Mouse (Mus musculus) midbrain, embryonic 14.5 days (tissue): ENCODE data around the gene Slc45a1. TPM values are rescaled to one million over a fixed set of nuclear protein-coding genes. Genes with fewer than 3 reads are reported as not detected.

Experiments
- ATAC-seq: fragments of 200-750 bp; cut with Nextera tagmentation; 2 replicates; pipeline ENCODE4 v1.8.0; 2017; ENCODE audit warnings: moderate number of reproducible peaks, moderate library complexity; ENCODE audit not compliant: low FRiP score, low TSS enrichment
- DNase-seq: peaks from one replicate; pipeline ENCODE4 v3.0.0-alpha.2; 2015
- H3K27ac ChIP-seq: fragments of 300-500 bp; sonication (generic); replicated peaks from 2 replicates; pipeline ENCODE4 v1.5.1; 2014; ENCODE audit warnings: mild to moderate bottlenecking, low read depth, low read length, moderate library complexity
- H3K27me3 ChIP-seq: fragments of 300-500 bp; sonication (generic); 2 replicates; pipeline ENCODE4 v1.6.1; 2014; ENCODE audit warnings: low read length, control low read depth, mixed read lengths; ENCODE audit not compliant: control insufficient read depth, insufficient read depth
- H3K36me3 ChIP-seq: fragments of 300-500 bp; sonication (generic); 2 replicates; pipeline ENCODE4 v1.6.1; 2014; ENCODE audit warnings: low read length, control low read depth; ENCODE audit not compliant: control insufficient read depth, insufficient read depth
- H3K4me1 ChIP-seq: fragments of 300-500 bp; sonication (generic); 2 replicates; pipeline ENCODE4 v1.6.1; 2014; ENCODE audit warnings: mild to moderate bottlenecking, antibody characterized with exemption, low read length, control low read depth; ENCODE audit not compliant: control insufficient read depth, insufficient read depth
- H3K4me2 ChIP-seq: fragments of 300-500 bp; sonication (generic); 2 replicates; pipeline ENCODE4 v1.6.1; 2014; ENCODE audit warnings: mild to moderate bottlenecking, low read length, moderate library complexity
- H3K4me3 ChIP-seq: fragments of 300-500 bp; sonication (generic); replicated peaks from 2 replicates; pipeline ENCODE4 v1.5.1; 2014; ENCODE audit warnings: low read depth, low read length
- H3K9ac ChIP-seq: fragments of 300-500 bp; sonication (generic); replicated peaks from 2 replicates; pipeline ENCODE4 v1.6.1; 2014; ENCODE audit warnings: mild to moderate bottlenecking, low read length, moderate library complexity
- H3K9me3 ChIP-seq: fragments of 300-500 bp; sonication (generic); 2 replicates; pipeline ENCODE4 v1.6.1; 2016; ENCODE audit warnings: low read length, control low read depth, mixed read lengths; ENCODE audit not compliant: control insufficient read depth
- WGBS: fragments of 180-500 bp; shearing (Covaris S2); extraction: QIAGEN DNeasy Blood & Tissue Kit; methylation state at CpG from one replicate; pipeline ENCODE4 v1.1.7; 2014; 5-methylcytosine and 5-hydroxymethylcytosine counted together
- polyA plus RNA-seq: library from polyadenylated mRNA; unstranded; fragments of >200 nt; fragmentation: Nextera tagmentation; extraction: Ambion mirVana; gene quantifications from 2 replicates; pipeline ENCODE4 v1.2.1, GENCODE M21; 2014

Gene Slc45a1
- polyA plus RNA-seq: 28.0 and 29.3 TPM in 2 replicates

DNA sequence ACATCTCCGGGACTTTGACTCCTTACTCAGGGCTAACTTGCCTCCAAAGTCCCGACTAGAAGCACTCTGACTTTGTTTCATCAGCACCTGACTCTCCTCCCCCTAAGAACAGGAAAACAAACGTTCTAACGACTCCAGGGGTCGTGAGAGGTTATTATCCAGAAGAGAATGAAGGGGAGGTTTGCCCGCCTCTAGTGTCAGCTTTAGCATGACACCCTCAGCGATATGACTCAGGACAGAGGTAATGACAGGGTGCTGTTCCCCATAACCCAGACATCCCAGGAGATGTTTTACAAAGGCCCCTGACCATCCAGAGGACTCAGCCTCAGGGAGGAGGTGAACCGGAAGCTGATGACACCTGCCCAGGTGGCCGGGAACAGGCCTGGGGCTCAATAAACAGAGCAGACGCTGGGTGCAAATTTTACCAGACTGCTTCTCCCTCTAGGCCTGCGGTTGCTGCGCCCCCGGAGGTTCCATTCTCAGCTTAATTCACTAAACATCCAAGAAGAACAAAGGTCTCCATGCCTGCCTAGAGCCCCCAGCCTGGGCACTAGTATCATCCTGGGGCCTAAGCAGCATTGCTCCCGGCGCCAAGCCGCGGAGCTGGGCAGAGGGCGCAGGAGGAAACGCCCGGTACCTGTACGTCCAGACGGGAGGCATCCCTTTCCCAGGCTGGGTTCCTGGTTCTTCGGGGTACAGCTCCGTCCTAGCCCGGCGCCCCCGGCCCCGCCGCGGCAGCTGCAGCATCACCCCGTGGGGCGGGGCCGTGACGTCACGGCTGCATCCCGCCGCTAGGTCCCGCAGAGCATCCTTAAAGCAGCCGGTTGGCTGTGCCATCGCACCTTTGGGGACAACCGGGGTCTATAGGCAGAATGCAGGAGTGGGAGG lies at the start of gene Slc45a1:
Slc45a1 (minus strand) TSS at position 785 of the 888 bp plus-strand sequence.
- peak within 1 kb of the TSS; percentile 67 for H3K4me2 ChIP-seq
- peak; percentile 71 for ATAC-seq
- DNase-seq: peak; percentile 87
- H3K27me3 ChIP-seq: 0 out of 2 replicates have a peak, but pooled peaks cover 3% of the 10 kb centered on the region
- peak within 1 kb of the TSS; percentile 50 for H3K4me3 ChIP-seq
- peak within 1 kb of the TSS; percentile 80 for H3K9ac ChIP-seq
- 6% methylated on average over 41 of the region's 41 CpGs for WGBS
- H3K27ac ChIP-seq: 0 out of 2 replicates have a peak within 1 kb of the TSS, but pooled peaks have one; percentile 10
- no peaks in the 10 kb centered on the region for H3K36me3 ChIP-seq
- H3K9me3 ChIP-seq: no peaks in the 10 kb centered on the region
- H3K4me1 ChIP-seq: 0 out of 2 replicates have a peak, but pooled peaks cover 4% of the 10 kb centered on the region

- H3K36me3 ChIP-seq: no peaks in the 10 kb centered on the region
- no peak overlapping the region for H3K4me2 ChIP-seq
- no peak for DNase-seq
- H3K4me1 ChIP-seq: no peaks in the 10 kb centered on the region
- no peak overlapping the region for H3K9ac ChIP-seq
- 95% methylated on average over 9 of the region's 9 CpGs for WGBS
- ATAC-seq: no peak
- no peaks in the 10 kb centered on the region for H3K9me3 ChIP-seq
- no peak overlapping the region for H3K27ac ChIP-seq
- no peak overlapping the region for H3K4me3 ChIP-seq
- no peaks in the 10 kb centered on the region for H3K27me3 ChIP-seq
Measured at GRCm38 (mm10) chr4:150700849-150701248, 48.9 kb upstream of the Slc45a1 start.

DNA sequence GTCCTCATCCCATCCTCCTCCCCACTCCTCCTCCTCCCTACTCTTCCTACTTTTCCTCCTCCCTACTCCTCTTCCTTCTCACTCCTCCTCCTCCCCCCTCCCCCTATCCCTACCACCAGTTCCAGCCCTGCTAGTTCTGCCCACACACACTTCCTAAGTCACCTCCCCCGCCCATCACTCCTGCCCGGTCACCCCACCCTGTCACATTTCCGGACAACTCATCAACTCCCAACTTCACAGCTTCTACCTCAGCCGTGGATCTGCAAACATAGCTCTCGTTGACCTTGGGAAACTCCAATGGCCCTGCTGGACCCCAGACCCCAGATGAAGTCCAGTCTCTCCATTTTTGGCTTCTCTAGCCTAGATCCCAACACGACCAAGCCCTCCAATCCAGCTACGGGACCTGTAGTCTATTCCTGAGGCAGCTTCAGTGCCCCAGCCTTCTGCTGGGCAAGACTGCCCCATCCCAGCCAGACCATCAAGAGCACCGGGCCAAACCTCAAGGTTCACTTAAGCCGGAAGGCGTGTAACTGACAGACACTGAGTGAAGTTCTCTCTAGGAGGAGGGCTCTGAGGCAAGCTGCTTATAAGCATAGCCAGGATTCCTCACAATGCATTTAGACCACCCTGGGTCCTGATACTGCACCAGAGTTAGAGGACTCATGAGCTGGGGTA lies 42.6 kb upstream of the Slc45a1 start:
- H3K4me2 ChIP-seq: no peak overlapping the region

DNA sequence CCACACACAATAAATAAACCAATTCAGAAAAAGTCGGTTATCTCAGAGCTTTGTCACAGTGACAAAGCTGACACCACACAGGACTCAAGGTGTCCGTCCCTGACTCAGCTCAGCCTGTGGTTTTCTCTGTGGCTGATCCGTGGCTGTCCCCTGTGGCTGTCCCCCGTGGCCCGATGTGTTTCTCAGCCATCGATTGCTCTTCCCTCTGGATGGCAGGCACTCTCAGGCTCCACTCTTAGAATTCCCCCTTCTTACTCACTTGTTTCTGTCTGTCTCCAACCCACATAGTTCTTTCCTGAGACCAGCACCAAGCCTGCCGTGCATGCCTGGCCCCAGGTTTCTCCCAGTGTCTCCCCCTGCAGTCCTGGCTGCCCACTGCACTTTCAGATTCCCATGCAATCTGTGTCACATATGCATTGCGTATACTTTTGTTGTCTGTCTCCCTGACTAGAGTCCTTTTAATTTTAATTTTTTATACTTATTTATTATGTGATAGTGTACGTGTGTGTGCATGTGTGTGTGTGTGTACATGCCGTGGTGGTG lies 41.0 kb upstream of the Slc45a1 start:
- ATAC-seq (no peak), DNase-seq (no peak)
- Histone ChIP-seq H3K27me3 (no peaks in the 10 kb centered on the region), H3K27ac (no peak overlapping the region), H3K4me1 (no peaks in the 10 kb centered on the region), H3K36me3 (no peaks in the 10 kb centered on the region), H3K9ac (no peak overlapping the region), H3K9me3 (no peaks in the 10 kb centered on the region), H3K4me3 (no peak overlapping the region), H3K4me2 (no peak overlapping the region)
- WGBS: 73% methylated on average over 10 of the region's 10 CpGs

More for the DNA sequence above, 42.6 kb upstream of the Slc45a1 start:
- no peaks in the 10 kb centered on the region for H3K36me3 ChIP-seq
- 86% methylated on average over 10 of the region's 10 CpGs for WGBS
- H3K9me3 ChIP-seq: no peaks in the 10 kb centered on the region
- no peaks in the 10 kb centered on the region for H3K4me1 ChIP-seq
- no peak overlapping the region for H3K4me3 ChIP-seq
- DNase-seq (no peak), ATAC-seq (no peak)
- H3K27me3 ChIP-seq: no peaks in the 10 kb centered on the region
- H3K27ac ChIP-seq: no peak overlapping the region
- no peak overlapping the region for H3K9ac ChIP-seq

GRCm38 (mm10) chr4:150690759-150691158 lies 38.8 kb upstream of the Slc45a1 start:
- Histone ChIP-seq H3K4me1 (peaks cover 2% of the 10 kb centered on the region; the same call in 1 of the 2 replicates), H3K27me3 (no peaks in the 10 kb centered on the region), H3K9me3 (no peaks in the 10 kb centered on the region), H3K36me3 (no peaks in the 10 kb centered on the region), H3K27ac (no peak overlapping the region), H3K4me2 (no peak overlapping the region), H3K4me3 (no peak overlapping the region), H3K9ac (no peak overlapping the region)
- DNase-seq (no peak), ATAC-seq (no peak)
- WGBS: 75% methylated on average over 3 of the region's 3 CpGs

GRCm38 (mm10) chr4:150689553-150689952 lies 37.6 kb upstream of the Slc45a1 start:
- H3K4me1 ChIP-seq: peaks cover 6% of the 10 kb centered on the region; the same call in 1 of the 2 replicates
- no peak overlapping the region for H3K4me2 ChIP-seq
- no peaks in the 10 kb centered on the region for H3K27me3 ChIP-seq
- ATAC-seq: no peak
- no peaks in the 10 kb centered on the region for H3K9me3 ChIP-seq
- H3K9ac ChIP-seq: no peak overlapping the region
- H3K27ac ChIP-seq: no peak overlapping the region
- H3K36me3 ChIP-seq: no peaks in the 10 kb centered on the region
- 91% methylated on average over 10 of the region's 10 CpGs for WGBS
- no peak for DNase-seq
- no peak overlapping the region for H3K4me3 ChIP-seq

DNA sequence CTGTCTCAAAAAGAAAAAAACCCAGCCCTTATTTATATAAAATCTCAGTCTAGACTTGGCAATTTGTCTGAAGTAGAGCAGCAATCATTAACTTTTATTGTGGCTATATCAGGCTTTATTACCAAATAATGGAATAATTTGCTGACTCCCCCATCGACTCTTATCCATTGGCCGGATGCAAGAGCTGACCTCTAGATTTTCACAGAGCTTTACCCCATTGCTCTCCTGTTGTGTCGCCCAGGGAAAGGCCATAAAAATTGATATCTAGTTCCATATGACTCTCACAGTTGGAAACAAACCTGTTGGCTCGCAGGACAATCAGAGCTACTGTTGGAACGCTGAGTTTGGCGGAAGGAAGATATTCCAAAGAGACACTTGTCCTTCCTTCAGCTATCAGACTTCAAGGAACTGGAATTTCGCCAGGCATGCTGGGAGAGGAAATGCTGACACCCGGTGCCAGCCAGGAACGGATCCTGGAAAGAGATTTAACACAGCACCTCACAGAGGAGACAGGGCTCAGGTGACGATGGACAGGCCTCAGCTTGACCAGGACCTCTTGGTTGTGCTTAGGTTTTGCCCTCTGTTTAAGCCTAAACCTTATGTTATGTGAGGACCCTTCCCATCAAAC lies 35.3 kb upstream of the Slc45a1 start:
- Histone ChIP-seq H3K4me1 (peaks cover 6% of the 10 kb centered on the region; the same call in 1 of the 2 replicates), H3K27me3 (no peaks in the 10 kb centered on the region), H3K4me2 (no peak overlapping the region), H3K4me3 (no peak overlapping the region), H3K36me3 (no peaks in the 10 kb centered on the region), H3K9me3 (no peaks in the 10 kb centered on the region), H3K9ac (no peak overlapping the region), H3K27ac (no peak overlapping the region)
- ATAC-seq (no peak), DNase-seq (no peak)
- WGBS: 86% methylated on average over 10 of the region's 10 CpGs

DNA sequence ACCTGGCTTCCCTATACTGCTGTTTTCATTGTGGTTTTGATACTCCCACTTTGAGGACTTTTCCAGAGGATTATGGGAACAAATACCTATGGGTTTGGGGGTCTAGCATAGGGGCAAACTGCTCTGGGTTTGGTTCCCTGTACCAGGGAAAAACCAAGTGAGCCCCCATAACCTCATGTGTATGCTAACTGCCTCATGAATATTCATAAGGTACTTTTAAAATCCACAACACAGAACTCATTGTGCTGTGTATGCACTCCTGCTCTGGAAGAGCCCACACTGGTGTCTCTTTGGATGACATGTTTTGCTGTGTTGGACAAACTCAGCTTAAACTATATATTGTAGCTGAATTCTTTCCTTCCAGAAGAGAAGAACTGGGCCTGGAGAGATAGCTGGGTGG lies 34.6 kb upstream of the Slc45a1 start:
- ATAC-seq: no peak
- H3K9ac ChIP-seq: no peak overlapping the region
- no peaks in the 10 kb centered on the region for H3K36me3 ChIP-seq
- H3K4me1 ChIP-seq: peaks cover 6% of the 10 kb centered on the region; the same call in 1 of the 2 replicates
- no peaks in the 10 kb centered on the region for H3K27me3 ChIP-seq
- H3K4me2 ChIP-seq: no peak overlapping the region
- no peak for DNase-seq
- H3K4me3 ChIP-seq: no peak overlapping the region
- H3K9me3 ChIP-seq: no peaks in the 10 kb centered on the region
- no peak overlapping the region for H3K27ac ChIP-seq
